Mouse (Mus musculus): ENCODE measurements around the gene Cyth1.

- TF ChIP-seq TCF12 (IDR thresholded peaks at IDR 0.05; ENCODE audit: low read depth, low read length) (no peak), USF2 (conservative IDR thresholded peaks at IDR 0.05; ENCODE audit: low read depth, low read length) (no peak), CTCF (conservative IDR thresholded peaks at IDR 0.05 in 1 of 2, IDR thresholded peaks at IDR 0.05 in 1 of 2; ENCODE audit: low read depth in 2 of 2, low read length in 2 of 2) (no peak; a peak in 1 of 4 replicates), E2F4 (IDR thresholded peaks at IDR 0.05; ENCODE audit: insufficient replicate concordance, low read depth, low read length) (no peak), SMC3 (IDR thresholded peaks at IDR 0.05; ENCODE audit: low read depth, low read length) (no peak), HCFC1 (IDR thresholded peaks at IDR 0.05; ENCODE audit: low read depth, low read length) (no peak)
Measured at GRCm38 (mm10) chr11:118084266-118084665, 164.1 kb downstream of the Cyth1 start.
